Mouse (Mus musculus): ENCODE measurements around the gene Dusp9. TPM values are rescaled to one million over a fixed set of nuclear protein-coding genes. Genes with fewer than 3 reads are reported as not detected.

Gene Dusp9
- total RNA-seq (2021): under 1 TPM; 0.80 to 0.83 TPM
- long read RNA-seq, partial matches to known transcripts: 0 of 1 reads
- long read RNA-seq, other reads (novel, unspliced or antisense): 1 of 1 reads

DNA sequence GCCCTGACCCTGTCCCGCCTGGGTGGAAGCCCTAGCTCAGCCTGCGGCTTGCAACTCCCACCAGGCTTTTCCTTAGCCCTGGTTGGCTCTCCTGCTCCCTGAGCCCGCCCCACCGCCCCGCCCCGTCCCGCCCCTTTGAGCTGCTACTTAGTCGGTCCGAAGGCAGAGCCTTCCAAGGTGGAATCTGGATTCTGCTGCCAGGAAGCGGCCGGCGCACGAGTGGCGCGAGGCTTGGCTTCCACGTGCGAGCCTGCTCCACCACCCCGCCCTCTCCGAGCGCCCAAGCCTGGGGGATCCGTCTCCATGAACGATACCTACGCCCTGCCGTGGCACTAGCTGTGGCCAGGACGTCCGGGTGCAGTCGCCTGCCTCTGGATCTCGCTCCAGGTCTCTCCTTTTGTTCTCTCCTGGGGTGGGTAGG is at the start of gene Dusp9:
Gene Dusp9 (plus strand): TSS at position 165 of the 421 bp plus-strand sequence.
- peak in 1 of 2 experiments; percentile 17 for DNase-seq (ENCODE audit: low spot score in 2 of 2)

- no peak for DNase-seq (ENCODE audit: low spot score in 2 of 2)
These were observed 46.0 kb upstream of the Dusp9 start for GRCm38 (mm10) chrX:73593212-73593611.

- no peak for DNase-seq (ENCODE audit: low spot score in 2 of 2)
These were observed 44.6 kb upstream of the Dusp9 start for GRCm38 (mm10) chrX:73594451-73595121.

- no peak for DNase-seq (ENCODE audit: low spot score in 2 of 2)
These were observed 43.8 kb upstream of the Dusp9 start for GRCm38 (mm10) chrX:73595297-73595938.

GRCm38 (mm10) chrX:73601456-73601855 is 37.8 kb upstream of the Dusp9 start:
- no peak for DNase-seq (ENCODE audit: low spot score in 2 of 2)

DNA sequence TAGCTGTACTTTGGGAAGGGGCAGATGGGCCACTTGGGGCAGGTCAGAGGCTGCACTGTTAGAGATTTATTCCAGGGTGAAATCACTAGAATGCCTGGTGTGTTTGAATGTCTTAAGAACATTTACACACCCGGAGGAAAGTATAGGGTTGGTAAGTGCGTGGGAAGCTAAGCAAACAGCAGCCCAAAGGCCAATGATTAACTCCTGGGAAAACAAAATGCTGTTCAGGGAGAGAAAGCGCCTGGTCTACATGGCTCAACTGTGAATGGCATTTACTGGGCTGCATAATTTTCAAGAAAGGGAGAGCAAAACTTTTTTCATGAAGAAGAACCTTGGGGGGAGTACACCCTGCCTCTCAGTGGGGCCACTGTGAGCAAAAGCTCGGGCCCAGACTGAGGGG is 25.6 kb upstream of the Dusp9 start:
- no peak for DNase-seq (ENCODE audit: low spot score in 2 of 2)

DNA sequence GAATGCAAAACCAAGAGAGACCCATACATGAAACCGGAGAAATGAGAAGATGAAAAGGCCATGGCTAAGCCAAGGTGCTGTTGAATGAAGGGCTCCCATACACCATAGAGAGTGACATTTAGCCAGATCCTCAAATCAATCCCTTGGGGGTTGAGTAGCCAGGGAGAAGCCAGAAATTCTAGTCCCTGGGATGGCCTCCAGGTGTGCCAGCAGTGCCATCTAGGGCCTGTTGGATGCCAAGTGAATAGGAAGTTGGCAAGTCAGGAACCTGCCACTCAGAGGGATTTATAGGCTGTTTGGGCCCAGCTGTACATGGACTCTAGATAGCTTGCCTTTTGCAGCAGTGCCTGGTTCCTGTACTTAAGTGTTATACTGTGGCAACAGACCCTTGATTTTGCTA is 23.3 kb upstream of the Dusp9 start:
- no peak for DNase-seq (ENCODE audit: low spot score in 2 of 2)

DNA sequence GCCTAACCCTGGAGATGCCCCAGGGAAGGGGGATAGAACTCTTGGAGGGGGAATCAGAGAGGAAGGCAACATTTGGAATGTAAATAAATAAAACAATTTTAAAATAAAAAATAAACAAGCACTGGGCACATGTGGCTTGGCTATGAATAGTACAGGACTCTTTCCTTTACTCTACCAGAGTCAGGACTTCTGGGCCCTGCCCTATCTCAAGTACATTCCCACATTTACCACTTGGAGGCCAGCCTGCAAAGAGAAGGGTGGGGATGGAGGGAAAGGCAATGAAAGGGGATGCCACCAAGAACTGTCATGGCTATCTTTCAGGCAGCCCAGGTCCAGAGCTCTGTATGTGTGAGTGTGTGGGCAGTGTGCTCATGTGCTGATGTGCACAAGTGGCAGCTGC is 19.8 kb upstream of the Dusp9 start:
- no peak for DNase-seq (ENCODE audit: low spot score in 2 of 2)

GRCm38 (mm10) chrX:73619890-73620289 is 19.3 kb upstream of the Dusp9 start:
- no peak for DNase-seq (ENCODE audit: low spot score in 2 of 2)

DNA sequence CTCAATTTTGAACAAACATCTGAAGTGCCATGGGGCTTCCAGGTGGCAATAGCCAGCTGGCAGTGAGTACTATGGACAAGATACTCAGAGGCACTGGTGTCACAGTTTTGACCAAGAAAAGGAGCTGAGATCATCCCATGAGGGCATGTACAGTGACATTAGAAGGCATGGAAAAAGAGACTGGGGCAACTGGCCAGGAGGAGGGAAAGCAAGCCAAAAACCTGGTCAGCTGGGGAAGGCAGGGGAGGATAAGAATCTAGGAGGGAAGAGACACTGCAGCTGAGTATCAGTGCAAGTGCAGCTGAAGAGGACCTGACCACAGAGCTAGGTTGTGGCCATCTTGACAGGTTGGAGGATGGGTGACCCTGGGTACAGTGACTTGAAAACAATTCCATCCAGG is 12.2 kb upstream of the Dusp9 start:
- no peak for DNase-seq (ENCODE audit: low spot score in 2 of 2)

GRCm38 (mm10) chrX:73635425-73635824 is 3.8 kb upstream of the Dusp9 start:
- DNase-seq (ENCODE audit: low spot score in 2 of 2): peak in 1 of 2 experiments; percentile 22

DNA sequence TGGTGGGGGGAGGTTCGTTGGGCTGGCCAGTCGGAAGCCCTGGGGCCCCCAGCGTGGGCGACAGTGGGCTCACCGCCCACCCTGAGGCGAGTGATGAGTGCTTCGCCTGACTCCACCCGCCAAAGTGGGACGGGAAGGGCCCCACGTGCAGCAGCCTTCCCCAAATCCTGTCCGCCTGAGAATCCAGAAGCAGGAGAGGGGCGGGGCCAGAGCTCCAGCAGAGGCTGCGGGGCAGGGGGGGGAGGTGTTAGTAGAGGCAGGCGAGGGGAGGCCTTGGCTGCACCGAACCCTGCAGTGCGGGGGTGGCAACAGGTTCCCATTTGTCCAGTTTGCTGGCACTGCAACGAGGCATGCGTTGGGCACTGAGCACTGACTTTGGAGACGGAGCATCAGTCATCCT is 1.8 kb upstream of the Dusp9 start:
- no peak for DNase-seq (ENCODE audit: low spot score in 2 of 2)

DNA sequence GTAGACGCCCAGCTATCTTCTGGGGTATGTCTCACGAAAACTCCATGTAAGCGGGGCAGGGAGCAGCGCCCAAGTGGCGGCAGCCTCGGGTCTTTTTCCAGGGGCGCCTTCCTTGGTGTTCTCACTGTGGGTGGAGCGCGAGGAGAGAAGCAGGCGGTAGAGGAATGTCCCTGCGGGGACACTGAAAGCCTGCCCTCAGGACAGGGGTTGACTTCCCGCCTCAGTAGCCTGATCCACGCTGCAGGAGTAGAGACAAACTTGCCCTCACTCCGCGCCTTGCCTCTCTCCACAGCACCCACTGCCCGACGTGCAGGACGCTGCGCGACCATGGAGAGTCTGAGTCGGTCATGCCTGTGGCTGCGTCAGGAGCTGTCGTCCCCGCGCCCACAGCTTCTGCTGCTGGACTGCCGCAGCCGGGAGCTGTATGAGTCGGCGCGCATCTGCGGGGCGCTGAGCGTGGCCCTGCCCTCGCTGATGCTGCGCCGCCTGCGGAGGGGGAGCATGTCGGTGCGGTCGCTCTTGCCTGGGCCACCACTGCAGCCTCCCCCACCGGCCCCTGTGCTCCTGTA is 766 bp downstream of the Dusp9 start:
- no peak for DNase-seq (ENCODE audit: low spot score in 2 of 2)

- no peak for DNase-seq (ENCODE audit: low spot score in 2 of 2)
These were observed 5.9 kb downstream of the Dusp9 start for GRCm38 (mm10) chrX:73645121-73645520.

DNA sequence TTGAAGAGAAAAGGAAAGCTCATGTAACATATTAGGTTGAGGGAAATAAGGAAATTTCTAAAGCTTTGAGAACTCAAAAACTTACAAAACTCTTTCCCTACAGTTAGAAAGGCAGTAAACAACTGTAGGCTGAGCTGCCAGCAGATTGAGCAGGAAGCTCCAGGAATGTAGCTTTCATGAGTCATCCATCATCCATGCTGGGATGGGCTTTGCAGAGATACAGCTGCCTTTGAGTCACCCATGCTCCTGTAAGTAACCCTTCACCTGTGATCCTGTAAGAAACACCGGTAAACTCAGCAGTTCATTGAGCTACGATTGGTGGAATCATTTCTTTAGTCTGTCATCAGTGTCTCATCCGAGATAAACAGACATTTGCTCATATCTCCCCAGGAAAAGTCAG is 11.7 kb downstream of the Dusp9 start:
- no peak for DNase-seq (ENCODE audit: low spot score in 2 of 2)

DNA sequence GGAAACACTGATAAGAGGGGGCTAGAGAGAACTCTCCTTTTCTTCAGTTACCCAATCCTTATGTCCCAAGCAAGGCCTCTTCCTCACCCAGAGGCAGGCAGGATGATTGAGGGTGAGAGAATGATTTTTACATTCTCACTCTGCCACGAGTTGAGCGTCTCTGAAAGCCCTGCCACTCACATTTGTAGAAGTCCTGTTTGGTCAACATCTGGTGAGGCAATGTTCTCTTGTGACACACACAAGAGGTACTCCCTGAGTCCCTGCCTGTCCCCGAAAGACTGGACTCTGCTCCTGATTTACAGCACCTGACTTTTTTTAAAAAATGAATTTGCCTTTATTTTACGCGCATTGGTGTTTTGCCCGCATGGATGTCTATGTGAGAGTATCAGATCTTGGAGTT is 14.2 kb downstream of the Dusp9 start:
- no peak for DNase-seq (ENCODE audit: low spot score in 2 of 2)

DNA sequence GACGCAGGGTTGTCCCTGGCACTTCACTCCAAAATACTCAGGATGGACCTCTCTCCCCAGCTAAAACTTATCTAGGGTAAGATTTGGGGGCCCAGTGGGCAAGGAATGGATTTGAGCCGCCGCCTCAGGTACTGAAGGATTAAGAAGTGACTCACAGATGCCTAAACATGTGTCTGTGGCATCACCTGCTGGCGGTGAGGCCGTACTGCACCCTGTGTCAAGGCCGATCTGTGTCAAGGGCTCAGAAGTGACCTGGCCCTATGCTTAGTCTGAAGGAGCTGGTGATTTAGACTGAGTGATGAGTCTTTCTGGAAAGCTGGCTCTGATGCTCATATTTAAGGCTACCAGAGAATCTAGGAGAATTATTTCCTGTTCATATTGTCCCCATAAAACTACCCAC is 15.0 kb downstream of the Dusp9 start:
- DNase-seq (ENCODE audit: low spot score in 2 of 2): peak in 1 of 2 experiments; percentile 67

GRCm38 (mm10) chrX:73655529-73655928 is 16.3 kb downstream of the Dusp9 start:
- no peak for DNase-seq (ENCODE audit: low spot score in 2 of 2)

DNA sequence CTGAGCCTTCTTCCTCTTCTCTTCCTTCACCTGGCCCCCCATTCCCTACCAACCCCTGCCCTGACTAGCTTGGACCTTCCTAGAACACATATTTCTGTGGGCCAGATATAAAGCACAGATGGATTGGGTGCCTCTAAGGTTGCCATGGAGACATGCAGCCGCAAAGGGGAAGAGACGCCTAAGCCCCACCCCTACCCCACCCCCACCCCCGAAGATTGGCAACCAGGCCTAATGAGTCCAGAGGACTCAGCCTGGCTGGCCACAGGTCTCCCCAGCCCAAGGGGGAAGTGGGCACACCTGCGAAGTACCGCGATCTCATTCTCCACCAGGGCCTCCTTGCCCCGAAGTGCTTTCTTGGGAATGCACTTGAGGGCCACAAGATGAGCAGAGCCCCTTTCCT is 19.2 kb downstream of the Dusp9 start:
- DNase-seq (ENCODE audit: low spot score in 2 of 2): no peak

DNA sequence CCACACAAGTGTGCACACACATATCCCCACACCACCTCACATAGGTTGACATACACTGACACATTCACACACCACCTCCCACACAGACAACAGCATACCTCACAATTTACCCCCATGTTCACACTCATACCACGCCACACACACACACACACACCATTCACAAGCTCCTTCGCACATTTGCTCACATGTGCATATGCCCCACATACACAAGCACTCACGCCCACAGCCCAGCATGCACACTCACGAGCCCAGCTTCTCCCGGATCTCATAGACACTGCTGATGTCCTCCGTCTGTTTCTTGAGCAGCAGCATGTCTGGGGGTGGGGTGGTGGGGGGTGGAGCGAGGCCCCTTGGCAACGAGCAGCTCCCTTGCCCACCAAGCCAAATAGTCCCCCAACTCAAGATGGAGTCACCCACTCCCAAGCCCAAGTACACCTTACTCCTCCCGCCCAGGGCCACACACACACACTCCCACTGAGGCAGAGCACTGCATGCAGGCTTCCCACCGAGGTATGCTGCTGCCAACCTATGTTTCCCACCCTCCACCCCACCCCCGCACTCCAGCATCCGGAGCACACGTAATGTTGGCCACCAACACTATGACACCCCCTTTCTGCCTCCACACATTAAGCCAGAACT is 19.8 kb downstream of the Dusp9 start:
- no peak for DNase-seq (ENCODE audit: low spot score in 2 of 2)

GRCm38 (mm10) chrX:73659575-73660283 is 20.5 kb downstream of the Dusp9 start, which contains the start of gene Pnck:
Gene Pnck (minus strand): TSS chrX:73660117.
- no peak for DNase-seq (ENCODE audit: low spot score in 2 of 2)
